Mouse (Mus musculus) gastrocnemius, postnatal 14 days (tissue): ENCODE data around the gene Aurka. TPM values are rescaled to one million over a fixed set of nuclear protein-coding genes. Genes with fewer than 3 reads are reported as not detected.

Experiments used
- DNase-seq: peaks from one replicate; pipeline ENCODE4 v3.0.0; 2021; ENCODE audit warnings: mixed read lengths
- intact Hi-C: fragments of 180-260 bp; cut with DNase I; formaldehyde crosslinking; loops from one replicate; pipeline ENCODE4 v1.15.1; 2025; ENCODE audit warnings: low total_unique reads
- long read RNA-seq, 2 experiments: library from polyadenylated mRNA; stranded (forward); transcript quantifications; one replicate each; pipeline ENCODE4 v2.0.0; 2021
- total RNA-seq, 2 experiments: library from RNA; stranded (reverse); gene quantifications; 2 replicates each; pipeline ENCODE4 v1.2.3; 2021

Gene Aurka
- total RNA-seq, result 1 to 10 TPM; 4.2 to 4.3 TPM
- long read RNA-seq, experiment 1, partial matches to known transcripts, result 0 of 3 reads
- long read RNA-seq, experiment 1, other reads (novel, unspliced or antisense), result 1 of 3 reads
- long read RNA-seq, experiment 2, partial matches to known transcripts, result 2 of 7 reads
- long read RNA-seq, experiment 2, other reads (novel, unspliced or antisense), result 4 of 7 reads

DNA sequence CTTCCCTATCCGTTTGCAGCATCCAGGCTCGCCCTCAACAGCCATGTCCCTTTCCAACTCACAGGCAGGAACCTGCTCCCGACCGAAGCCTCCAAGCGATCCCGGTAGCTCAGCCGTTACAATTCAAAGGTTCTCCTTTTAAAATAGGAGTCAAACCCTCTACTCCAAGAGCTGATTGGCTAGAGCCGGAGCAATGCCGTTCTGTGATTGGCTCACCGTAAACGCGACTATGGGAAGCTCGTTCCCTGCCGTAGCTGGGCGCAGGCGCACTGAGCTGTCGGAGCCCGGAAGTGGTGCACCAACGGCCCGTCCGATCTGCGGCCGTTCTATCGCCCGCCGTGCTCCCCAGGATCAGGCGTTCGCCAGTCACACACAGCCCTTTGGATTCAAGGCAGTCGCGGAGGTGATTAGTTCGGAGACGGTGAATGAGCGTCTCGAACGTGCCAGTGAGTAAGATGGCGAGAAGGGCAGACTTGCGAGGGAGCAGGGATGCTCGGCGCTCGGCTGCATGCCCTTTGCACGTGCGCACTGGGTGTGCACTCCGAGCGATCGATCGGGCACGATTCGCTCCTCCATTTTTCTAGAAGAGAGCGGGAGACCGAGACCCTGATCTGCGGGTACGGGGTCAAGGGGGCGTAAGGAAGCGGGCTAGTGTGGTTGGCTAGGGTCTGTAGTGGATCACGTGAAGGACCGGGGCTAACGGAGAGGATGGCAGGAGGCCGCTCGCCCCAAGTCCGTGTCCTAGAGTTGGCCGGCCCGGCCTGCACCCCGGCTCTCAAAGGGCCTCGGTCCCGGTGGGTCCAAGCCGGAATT is at the start of gene Aurka, which contains the start of gene Cstf1:
TSS of gene Aurka (minus strand) at position 125 of the 813 bp plus-strand sequence.
TSS of gene Cstf1 (plus strand) at position 271 of the 813 bp plus-strand sequence.
- intact Hi-C loops, result no loop called here

DNA sequence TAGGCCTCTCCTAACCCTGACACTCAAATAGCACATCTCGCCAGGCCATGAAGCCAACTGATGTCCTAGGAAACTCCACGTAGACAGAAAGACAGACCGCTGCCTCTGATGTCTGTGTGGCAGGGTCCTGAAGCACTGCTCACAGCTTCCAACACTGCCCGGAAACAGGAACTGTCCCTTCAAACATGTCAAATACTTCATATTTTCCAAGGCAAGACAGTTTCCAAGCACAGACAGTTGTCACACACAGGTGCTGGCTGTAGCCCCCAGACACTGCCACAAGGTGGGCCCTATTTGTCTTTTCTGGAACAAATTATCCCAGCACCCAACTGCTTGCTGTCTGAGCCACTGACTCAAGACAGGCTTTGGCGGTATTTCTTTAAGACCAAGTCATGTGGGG is 47.9 kb upstream of the Aurka start:
- intact Hi-C loops, result no loop called here
- DNase-seq, result no peak

More for the DNA sequence above, at the start of gene Aurka, which contains the start of gene Cstf1:
- DNase-seq, result peak; percentile 93

DNA sequence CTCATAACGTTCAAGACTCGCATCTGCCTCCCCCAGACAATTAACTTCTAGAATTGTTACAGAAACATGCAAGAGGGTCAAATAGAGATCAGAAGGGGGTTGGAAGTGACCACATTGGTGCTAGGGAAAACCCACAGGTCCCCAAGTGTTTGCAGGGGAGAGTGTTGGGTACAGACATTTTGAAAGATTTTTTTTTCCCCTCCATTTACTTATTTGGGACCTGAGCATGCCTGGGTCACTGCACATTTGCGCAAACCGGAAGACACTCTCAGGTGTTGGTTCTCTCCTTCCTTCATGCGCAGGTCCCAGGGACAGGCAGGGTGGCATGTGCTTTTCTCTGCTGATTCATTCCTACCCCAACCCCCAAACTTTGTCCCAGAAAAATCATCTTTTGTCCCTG is 46.5 kb upstream of the Aurka start:
- intact Hi-C loops, result no loop called here
- DNase-seq, result no peak

- intact Hi-C loops, result no loop called here
Observed at GRCm38 (mm10) chr2:172416218-172416617, 45.9 kb upstream of the Aurka start.

GRCm38 (mm10) chr2:172413894-172414293 is 43.6 kb upstream of the Aurka start:
- intact Hi-C loops, result no loop called here
- DNase-seq, result no peak

More at GRCm38 (mm10) chr2:172416218-172416617, 45.9 kb upstream of the Aurka start:
- DNase-seq, result no peak

- no peak for DNase-seq
- intact Hi-C loops, result no loop called here
Observed at GRCm38 (mm10) chr2:172413273-172413672, 42.9 kb upstream of the Aurka start.

GRCm38 (mm10) chr2:172412454-172412853 is 42.1 kb upstream of the Aurka start:
- intact Hi-C loops, result no loop called here
- DNase-seq, result no peak

- intact Hi-C loops, result no loop called here
- no peak for DNase-seq
Observed at GRCm38 (mm10) chr2:172411091-172411490, 40.8 kb upstream of the Aurka start.

DNA sequence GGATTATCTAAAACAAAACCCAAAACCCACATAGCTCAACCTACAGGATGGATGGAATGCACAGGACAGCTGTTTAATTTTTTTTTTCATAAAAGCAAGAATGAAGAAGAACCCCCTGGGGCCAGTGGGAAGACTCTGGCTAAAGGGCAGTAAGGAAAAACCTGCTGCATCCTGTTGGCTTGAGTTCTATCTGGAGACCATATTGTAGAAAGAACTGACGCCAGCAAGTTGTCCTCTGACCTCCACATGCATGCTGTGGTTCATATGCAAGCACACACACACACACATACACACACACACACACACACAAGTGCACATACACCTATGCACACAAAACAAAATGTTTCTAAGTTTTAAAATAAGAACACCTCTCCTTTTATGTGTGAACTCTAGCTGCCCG is 40.4 kb upstream of the Aurka start:
- intact Hi-C loops, result no loop called here
- DNase-seq, result no peak

GRCm38 (mm10) chr2:172407499-172407898 is 37.2 kb upstream of the Aurka start:
- DNase-seq, result no peak
- intact Hi-C loops, result no loop called here

- no peak for DNase-seq
- intact Hi-C loops, result no loop called here
Observed at GRCm38 (mm10) chr2:172406173-172406572, 35.8 kb upstream of the Aurka start.

- intact Hi-C loops, result no loop called here
Observed at GRCm38 (mm10) chr2:172405011-172405410, 34.7 kb upstream of the Aurka start.

DNA sequence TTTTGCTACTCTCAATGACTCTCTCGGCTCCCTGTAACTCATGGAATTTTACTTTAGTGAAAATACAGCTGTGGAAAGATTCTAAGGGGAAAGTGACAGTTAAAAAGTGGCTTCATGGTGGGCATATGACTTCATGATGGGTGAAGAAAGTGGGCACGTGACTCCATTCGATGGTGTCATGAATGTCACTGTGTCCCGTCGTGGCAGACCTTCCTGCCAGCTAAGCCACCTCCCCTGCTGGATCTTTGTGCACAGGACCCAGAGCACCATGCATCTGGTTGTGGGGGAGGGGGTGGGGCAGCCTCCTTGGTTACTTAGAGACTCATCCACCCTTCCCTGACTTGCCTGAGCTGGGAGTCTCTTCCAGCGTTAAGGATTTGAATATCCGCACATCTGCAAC is 33.9 kb upstream of the Aurka start:
- DNase-seq, result no peak
- intact Hi-C loops, result no loop called here

More at GRCm38 (mm10) chr2:172405011-172405410, 34.7 kb upstream of the Aurka start:
- no peak for DNase-seq

DNA sequence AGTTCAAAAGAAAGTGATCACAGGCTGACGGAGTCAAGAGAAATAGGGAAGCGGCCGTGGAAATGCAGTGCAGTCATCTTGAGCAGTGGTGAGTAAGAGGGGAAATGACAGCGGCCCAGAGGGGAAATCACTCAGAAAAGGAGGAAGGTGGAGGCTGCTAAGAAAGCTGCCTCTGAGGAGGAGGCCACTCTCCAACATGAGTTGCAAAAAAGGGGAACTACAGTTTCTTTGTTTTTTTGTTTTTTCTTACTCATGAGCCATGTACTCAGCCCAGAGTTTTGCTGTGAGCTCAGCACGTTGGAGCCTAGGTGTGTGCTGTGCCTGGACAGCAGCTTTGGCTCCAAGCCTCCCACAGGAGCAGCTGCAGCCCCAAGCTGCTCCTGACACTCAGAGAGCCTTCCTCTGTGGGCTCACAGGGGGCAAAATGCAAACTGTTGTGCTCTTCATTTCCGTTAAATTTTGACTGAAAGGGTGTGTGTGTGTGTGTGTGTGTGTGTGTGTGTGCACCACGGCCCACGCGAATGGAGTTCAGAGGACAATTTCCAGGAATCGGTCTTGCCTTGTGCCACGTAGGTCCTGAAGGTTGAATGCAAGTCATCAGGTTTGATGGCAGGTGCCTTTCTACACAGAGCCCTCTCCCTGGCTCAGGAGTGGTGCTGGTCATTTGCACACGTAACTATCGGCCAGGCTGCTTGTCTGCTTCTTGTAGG is 30.9 kb upstream of the Aurka start:
- DNase-seq, result no peak
- intact Hi-C loops, result no loop called here

DNA sequence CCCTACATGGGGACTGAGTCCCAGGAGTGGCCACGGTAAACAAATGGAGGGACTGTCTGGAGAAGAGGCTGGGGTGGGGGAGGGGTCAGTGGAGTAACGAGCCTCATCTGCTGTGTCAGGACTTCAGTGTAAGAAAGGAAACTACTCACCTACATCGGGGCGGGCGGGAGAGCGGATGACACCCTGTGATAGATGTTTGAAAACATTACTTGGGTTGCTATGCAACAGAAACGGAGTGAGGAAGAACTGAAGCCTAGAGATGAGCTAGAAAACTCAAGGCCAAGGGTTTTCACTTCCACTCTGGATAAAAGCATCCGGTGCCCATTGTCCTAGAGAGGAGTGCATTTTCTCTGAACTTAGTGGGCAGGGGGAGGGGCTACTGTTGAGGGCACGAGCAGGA is 29.6 kb upstream of the Aurka start:
- no peak for DNase-seq
- intact Hi-C loops, result no loop called here

- DNase-seq, result no peak
- intact Hi-C loops, result no loop called here
Observed at GRCm38 (mm10) chr2:172395961-172396360, 25.6 kb upstream of the Aurka start.

DNA sequence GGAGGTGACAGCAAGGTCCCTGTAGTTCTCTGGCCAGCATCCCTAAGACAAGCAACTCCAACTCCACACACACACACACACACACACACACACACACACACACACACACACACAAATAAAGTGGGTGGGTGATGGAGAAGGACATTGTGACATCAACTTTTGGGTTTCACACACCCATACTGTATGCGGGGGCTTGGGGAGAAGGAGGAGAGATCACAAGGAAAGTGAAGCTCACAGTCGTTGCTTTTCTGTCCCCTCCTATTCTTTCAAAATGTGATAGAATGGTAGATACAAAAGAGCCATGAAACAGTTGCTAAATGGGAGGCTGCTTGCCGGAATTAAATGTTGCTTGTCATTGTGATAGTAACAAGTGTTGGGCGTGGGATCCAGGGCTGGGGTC is 24.3 kb upstream of the Aurka start:
- intact Hi-C loops, result no loop called here
- DNase-seq, result no peak

GRCm38 (mm10) chr2:172394052-172394392 is 23.7 kb upstream of the Aurka start:
- DNase-seq, result no peak
- intact Hi-C loops, result no loop called here

GRCm38 (mm10) chr2:172393391-172394051 is 23.2 kb upstream of the Aurka start, which contains the start of gene Cass4:
Gene Cass4 (plus strand): TSS chr2:172393794.
- DNase-seq, result no peak
- intact Hi-C loops, result no loop called here

- intact Hi-C loops, result no loop called here
- DNase-seq, result no peak
Observed at GRCm38 (mm10) chr2:172392041-172392521, 21.7 kb upstream of the Aurka start.
